Mouse (Mus musculus): ENCODE measurements around the gene Fndc9. TPM values are rescaled to one million over a fixed set of nuclear protein-coding genes. Genes with fewer than 3 reads are reported as not detected.

The Fndc9 gene
- not detected in 2 replicates for polyA plus RNA-seq (2014; fragmentation: Nextera tagmentation; extraction: Ambion mirVana)

DNA sequence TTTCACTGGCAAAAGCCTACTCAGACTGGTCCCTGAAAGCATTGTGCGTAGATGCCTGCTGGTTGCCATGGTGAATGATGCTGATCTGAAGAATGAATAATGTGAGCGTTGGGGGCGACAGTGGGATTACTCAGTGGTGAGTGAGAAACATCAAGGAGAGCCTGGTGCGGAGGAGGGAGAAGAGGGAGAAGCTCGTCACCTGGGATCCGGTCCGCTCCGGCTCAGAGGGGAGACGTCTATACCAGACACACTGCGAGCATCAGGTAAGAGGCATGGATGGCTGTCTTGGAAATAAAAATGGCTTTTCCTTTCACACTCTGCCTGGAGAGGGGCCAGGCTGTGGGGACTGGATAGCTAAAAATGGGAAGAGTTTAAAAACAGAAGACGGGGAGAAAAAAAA is at the start of gene Fndc9:
Fndc9 (plus strand) TSS at position 198 of the 400 bp plus-strand sequence.
- Histone ChIP-seq H3K9me3 (replicated peaks; ENCODE audit: control insufficient read depth, low read length) (no peaks in the 10 kb centered on the region), H3K27ac (ENCODE audit: low read depth, low read length) (no peak within 1 kb of the TSS), H3K4me3 (ENCODE audit: low read depth, low read length) (no peak within 1 kb of the TSS), H3K27me3 (ENCODE audit: control insufficient read depth, insufficient read depth, low read length) (no peaks in the 10 kb centered on the region), H3K9ac (ENCODE audit: low read depth, low read length) (no peak within 1 kb of the TSS), H3K4me1 (ENCODE audit: control insufficient read depth, insufficient read depth, low read length) (0 out of 2 replicates have a peak, but pooled peaks cover 2% of the 10 kb centered on the region), H3K4me2 (no peak within 1 kb of the TSS), H3K36me3 (ENCODE audit: control insufficient read depth, insufficient read depth, low read length) (no peaks in the 10 kb centered on the region)
- 72% methylated on average over 11 of the region's 11 CpGs for WGBS (ENCODE audit: insufficient replicate concordance)
- no peak for ATAC-seq (replicated peaks; ENCODE audit: insufficient number of reproducible peaks, low FRiP score, low TSS enrichment)

DNA sequence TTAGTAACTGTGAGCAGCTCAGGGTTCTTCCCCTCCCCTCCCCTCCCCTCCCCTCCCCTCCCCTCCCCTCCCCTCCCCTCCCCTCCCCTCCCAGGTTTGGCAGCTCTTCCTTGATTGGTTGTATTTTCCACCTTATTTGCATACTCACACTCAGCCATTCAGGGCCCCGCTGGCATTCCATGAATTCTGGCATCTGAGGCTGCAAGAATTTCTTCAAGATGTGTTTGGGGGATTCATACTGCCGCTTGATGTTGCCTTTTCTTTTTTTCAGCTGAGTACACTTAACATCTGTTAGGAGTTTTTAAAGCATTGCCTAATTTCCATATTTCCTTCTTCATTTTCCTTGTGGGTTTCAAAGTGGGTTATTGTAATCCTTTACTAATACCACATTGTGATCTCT is 47.0 kb upstream of the Fndc9 start:
- whole genome bisulfite sequencing (ENCODE audit: insufficient replicate concordance) = 63% methylated on average over 2 of the region's 2 CpGs
- Histone ChIP-seq H3K4me1 (ENCODE audit: control insufficient read depth, insufficient read depth, low read length) (no peaks in the 10 kb centered on the region), H3K4me3 (ENCODE audit: low read depth, low read length) (no peak overlapping the region), H3K9me3 (replicated peaks; ENCODE audit: control insufficient read depth, low read length) (no peaks in the 10 kb centered on the region), H3K4me2 (no peak overlapping the region), H3K9ac (ENCODE audit: low read depth, low read length) (no peak overlapping the region), H3K27me3 (ENCODE audit: control insufficient read depth, insufficient read depth, low read length) (no peaks in the 10 kb centered on the region), H3K27ac (ENCODE audit: low read depth, low read length) (no peak overlapping the region), H3K36me3 (ENCODE audit: control insufficient read depth, insufficient read depth, low read length) (no peaks in the 10 kb centered on the region)
- no peak for ATAC-seq (replicated peaks; ENCODE audit: insufficient number of reproducible peaks, low FRiP score, low TSS enrichment)

DNA sequence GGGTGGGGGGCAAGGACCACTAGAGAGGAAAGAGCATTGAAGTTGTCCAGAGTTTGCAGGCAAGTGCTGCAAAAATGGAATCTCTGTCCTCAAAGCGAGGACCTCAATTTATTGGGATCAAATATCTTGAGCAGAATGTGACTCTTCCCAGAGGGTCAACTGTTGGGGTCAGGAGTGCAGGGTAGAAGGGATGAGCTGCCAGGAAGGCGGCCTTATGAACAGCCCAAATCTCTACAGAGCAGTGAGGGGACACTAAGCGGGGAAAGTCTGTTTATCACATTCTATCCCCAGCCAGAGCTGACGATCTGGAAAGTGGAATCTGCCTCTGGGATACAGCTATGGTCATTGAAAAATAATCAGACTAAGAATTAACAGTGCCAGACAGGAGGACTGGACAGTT is 41.2 kb upstream of the Fndc9 start:
- H3K27me3 ChIP-seq (ENCODE audit: control insufficient read depth, insufficient read depth, low read length) = no peaks in the 10 kb centered on the region
- WGBS (ENCODE audit: insufficient replicate concordance) = 62% methylated on average over 4 of the region's 4 CpGs
- H3K9ac ChIP-seq (ENCODE audit: low read depth, low read length) = no peak overlapping the region
- H3K27ac ChIP-seq (ENCODE audit: low read depth, low read length) = no peak overlapping the region
- no peak for ATAC-seq (replicated peaks; ENCODE audit: insufficient number of reproducible peaks, low FRiP score, low TSS enrichment)
- 0 out of 2 replicates have a peak, but pooled peaks cover 2% of the 10 kb centered on the region for H3K36me3 ChIP-seq (ENCODE audit: control insufficient read depth, insufficient read depth, low read length)
- H3K4me1 ChIP-seq (ENCODE audit: control insufficient read depth, insufficient read depth, low read length) = peaks cover 7% of the 10 kb centered on the region
- H3K9me3 ChIP-seq (replicated peaks; ENCODE audit: control insufficient read depth, low read length) = no peaks in the 10 kb centered on the region
- H3K4me3 ChIP-seq (ENCODE audit: low read depth, low read length) = no peak overlapping the region
- H3K4me2 ChIP-seq = no peak overlapping the region

DNA sequence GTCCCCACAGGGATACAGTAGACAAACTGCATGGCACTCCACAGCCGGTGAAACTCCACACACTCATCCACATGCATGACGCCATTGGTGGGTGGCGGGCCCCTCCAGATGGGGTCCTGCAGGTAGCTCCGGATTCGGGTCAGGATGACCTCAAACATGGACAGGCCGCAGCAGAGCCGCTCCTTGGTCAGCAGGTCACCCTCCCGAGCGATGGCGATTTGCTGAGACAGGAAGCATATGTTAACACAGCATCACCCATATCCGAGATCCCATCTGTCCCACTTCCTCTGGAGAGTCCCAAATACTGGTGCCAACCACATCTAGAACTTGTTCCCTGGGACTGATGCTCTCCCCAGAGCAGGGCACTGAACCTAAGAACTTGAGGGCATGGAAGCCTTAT is 34.7 kb upstream of the Fndc9 start:
- WGBS (ENCODE audit: insufficient replicate concordance) = 78% methylated on average over 11 of the region's 11 CpGs
- Histone ChIP-seq H3K27me3 (ENCODE audit: control insufficient read depth, insufficient read depth, low read length) (no peaks in the 10 kb centered on the region), H3K4me3 (ENCODE audit: low read depth, low read length) (no peak overlapping the region), H3K27ac (ENCODE audit: low read depth, low read length) (peak overlapping the region; percentile 82; the same call in 1 of the 2 replicates), H3K4me2 (no peak overlapping the region), H3K4me1 (ENCODE audit: control insufficient read depth, insufficient read depth, low read length) (peaks cover 42% of the 10 kb centered on the region), H3K9ac (ENCODE audit: low read depth, low read length) (no peak overlapping the region), H3K9me3 (replicated peaks; ENCODE audit: control insufficient read depth, low read length) (no peaks in the 10 kb centered on the region), H3K36me3 (ENCODE audit: control insufficient read depth, insufficient read depth, low read length) (0 out of 2 replicates have a peak, but pooled peaks cover 2% of the 10 kb centered on the region)
- ATAC-seq (replicated peaks; ENCODE audit: insufficient number of reproducible peaks, low FRiP score, low TSS enrichment) = no peak

DNA sequence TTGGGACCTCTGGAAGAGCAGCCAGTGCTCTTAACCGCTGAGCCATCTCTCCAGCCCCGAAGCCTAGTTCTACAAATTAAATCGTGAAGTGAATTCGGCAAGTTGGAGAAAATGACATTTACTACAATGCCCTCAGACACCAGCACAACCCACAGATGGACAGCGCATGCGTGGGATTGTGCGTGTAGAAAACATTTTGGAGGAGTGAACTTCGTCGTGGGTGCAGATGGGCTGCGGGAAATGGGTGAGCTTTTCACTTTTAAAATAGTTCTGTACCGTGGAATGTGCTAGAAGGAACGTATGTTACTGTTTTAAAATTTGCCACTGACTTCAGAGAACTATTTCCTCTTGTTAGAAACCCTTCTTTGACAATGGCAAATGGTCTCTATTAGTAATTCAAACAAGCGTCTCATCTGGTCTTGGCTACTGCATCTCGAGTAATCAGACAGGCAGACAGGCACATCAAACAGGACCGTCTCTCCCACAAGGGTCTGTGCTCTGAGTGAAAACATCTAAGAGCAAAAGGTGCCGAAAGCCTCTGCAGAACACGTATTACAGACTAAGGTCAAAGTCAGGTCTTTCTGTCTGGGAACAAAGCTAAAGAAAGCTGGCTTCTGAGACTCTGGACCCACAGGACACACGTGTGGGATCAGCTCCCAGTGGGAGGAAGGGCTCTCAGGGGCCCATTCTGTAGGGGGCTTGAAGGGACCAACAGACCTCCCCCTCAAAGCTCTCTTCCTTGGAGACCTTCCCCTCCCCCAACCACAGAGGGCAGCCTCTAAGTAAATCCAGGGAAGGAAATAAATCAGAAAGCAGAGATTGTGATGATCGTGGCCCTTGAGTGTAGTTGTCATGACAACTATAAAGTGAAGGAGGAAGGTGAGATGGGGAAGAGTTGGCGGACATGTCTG is 33.4 kb upstream of the Fndc9 start:
- Histone ChIP-seq H3K36me3 (ENCODE audit: control insufficient read depth, insufficient read depth, low read length) (0 out of 2 replicates have a peak, but pooled peaks cover 2% of the 10 kb centered on the region), H3K9ac (ENCODE audit: low read depth, low read length) (peak overlapping the region; percentile 11; the same call in 1 of the 2 replicates), H3K4me2 (peak overlapping the region; percentile 48), H3K9me3 (replicated peaks; ENCODE audit: control insufficient read depth, low read length) (no peaks in the 10 kb centered on the region), H3K27me3 (ENCODE audit: control insufficient read depth, insufficient read depth, low read length) (no peaks in the 10 kb centered on the region), H3K4me3 (ENCODE audit: low read depth, low read length) (no peak overlapping the region), H3K27ac (ENCODE audit: low read depth, low read length) (peak overlapping the region; percentile 82), H3K4me1 (ENCODE audit: control insufficient read depth, insufficient read depth, low read length) (peaks cover 50% of the 10 kb centered on the region)
- ATAC-seq (replicated peaks; ENCODE audit: insufficient number of reproducible peaks, low FRiP score, low TSS enrichment) = peak; percentile 35; the same call in 1 of the 2 replicates
- 39% methylated on average over 20 of the region's 20 CpGs for WGBS (ENCODE audit: insufficient replicate concordance)

DNA sequence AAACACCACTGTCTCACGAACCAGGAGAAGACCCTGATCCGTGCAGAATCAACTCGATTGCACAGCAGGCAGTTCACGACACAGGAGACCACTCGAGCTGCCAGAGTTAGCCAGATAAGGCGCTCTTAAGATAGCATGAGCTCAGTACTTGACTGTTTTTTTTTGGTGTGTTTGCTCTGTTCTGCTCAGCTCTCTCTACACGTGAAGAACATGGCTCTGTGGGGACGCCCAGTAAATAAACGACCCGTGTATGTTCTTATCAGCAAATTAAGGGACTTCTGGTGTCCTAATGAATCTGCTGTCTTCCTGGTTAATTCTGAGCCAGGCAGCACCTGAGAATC is 32.8 kb upstream of the Fndc9 start:
- peak; percentile 24; the same call in 1 of the 2 replicates for ATAC-seq (replicated peaks; ENCODE audit: insufficient number of reproducible peaks, low FRiP score, low TSS enrichment)
- H3K9ac ChIP-seq (ENCODE audit: low read depth, low read length) = peak overlapping the region; percentile 11; the same call in 1 of the 2 replicates
- peaks cover 50% of the 10 kb centered on the region for H3K4me1 ChIP-seq (ENCODE audit: control insufficient read depth, insufficient read depth, low read length)
- H3K27me3 ChIP-seq (ENCODE audit: control insufficient read depth, insufficient read depth, low read length) = no peaks in the 10 kb centered on the region
- WGBS (ENCODE audit: insufficient replicate concordance) = 14% methylated on average over 10 of the region's 10 CpGs
- peak overlapping the region; percentile 48 for H3K4me2 ChIP-seq
- peak overlapping the region; percentile 82 for H3K27ac ChIP-seq (ENCODE audit: low read depth, low read length)
- 0 out of 2 replicates have a peak, but pooled peaks cover 2% of the 10 kb centered on the region for H3K36me3 ChIP-seq (ENCODE audit: control insufficient read depth, insufficient read depth, low read length)
- no peak overlapping the region for H3K4me3 ChIP-seq (ENCODE audit: low read depth, low read length)
- no peaks in the 10 kb centered on the region for H3K9me3 ChIP-seq (replicated peaks; ENCODE audit: control insufficient read depth, low read length)

DNA sequence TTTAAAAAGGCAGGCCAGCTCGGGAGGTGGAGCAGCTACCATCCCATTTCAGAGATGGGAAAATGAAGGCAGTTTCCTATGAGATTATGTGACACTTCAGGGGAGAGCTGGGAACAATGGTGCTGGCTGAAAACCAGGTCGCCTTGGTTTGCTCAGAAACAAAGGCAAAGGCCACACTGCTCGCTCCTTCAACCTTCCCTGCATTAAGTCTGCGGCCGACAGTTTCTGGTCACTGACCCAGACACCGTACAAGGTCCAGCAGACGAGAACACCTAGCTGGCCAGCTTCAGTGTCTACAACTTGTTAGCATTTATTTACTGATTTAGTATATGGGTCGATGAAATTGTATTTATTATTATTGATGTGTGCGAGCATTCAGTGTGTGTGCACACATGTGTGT is 30.5 kb upstream of the Fndc9 start:
- H3K4me1 ChIP-seq (ENCODE audit: control insufficient read depth, insufficient read depth, low read length) = peaks cover 49% of the 10 kb centered on the region
- WGBS (ENCODE audit: insufficient replicate concordance) = 82% methylated on average over 9 of the region's 9 CpGs

DNA sequence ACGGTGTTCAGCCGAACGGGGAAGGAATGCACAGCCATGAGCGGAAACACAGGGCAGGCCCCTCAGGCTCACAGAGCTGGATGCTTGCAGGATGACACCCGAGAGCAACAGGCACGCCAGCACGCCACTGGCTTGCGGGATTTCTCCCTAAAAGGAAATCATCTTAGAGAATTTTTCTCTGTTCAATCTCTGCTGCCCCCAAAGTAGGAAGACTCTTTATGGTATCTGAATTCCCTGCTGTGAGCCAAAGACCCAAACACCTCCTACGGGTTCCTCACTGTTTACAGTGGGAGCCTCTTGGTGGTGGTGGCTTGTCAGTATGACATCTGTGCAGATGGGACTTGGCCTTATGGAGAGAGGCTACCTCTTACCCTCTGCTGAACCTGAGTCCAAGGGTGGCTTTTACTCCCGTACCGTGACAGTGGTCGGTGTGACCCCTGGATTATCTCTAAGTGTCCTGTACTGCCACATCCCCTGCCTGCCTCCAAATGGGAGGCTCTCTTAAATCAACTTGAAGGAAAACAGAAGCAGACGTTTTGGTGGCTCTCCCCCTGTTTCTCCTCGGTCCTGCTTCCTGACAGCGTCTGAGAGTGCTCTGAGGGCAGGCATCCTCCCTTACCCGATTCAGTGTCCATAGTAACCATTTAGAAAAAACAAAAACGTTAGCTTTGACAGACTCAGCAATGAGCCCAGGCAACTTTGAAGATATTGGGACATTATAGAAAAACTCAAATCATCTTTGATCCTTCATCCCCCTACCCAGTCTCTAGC is 29.5 kb upstream of the Fndc9 start:
- WGBS (ENCODE audit: insufficient replicate concordance) = 23% methylated on average over 17 of the region's 17 CpGs
- Histone ChIP-seq H3K9ac (ENCODE audit: low read depth, low read length) (peak overlapping the region; percentile 49; the same call in 1 of the 2 replicates), H3K4me1 (ENCODE audit: control insufficient read depth, insufficient read depth, low read length) (peaks cover 53% of the 10 kb centered on the region), H3K4me3 (ENCODE audit: low read depth, low read length) (no peak overlapping the region), H3K4me2 (no peak overlapping the region; the same call in 1 of the 2 replicates), H3K27me3 (ENCODE audit: control insufficient read depth, insufficient read depth, low read length) (no peaks in the 10 kb centered on the region), H3K27ac (ENCODE audit: low read depth, low read length) (peak overlapping the region; percentile 73), H3K36me3 (ENCODE audit: control insufficient read depth, insufficient read depth, low read length) (no peaks in the 10 kb centered on the region), H3K9me3 (replicated peaks; ENCODE audit: control insufficient read depth, low read length) (no peaks in the 10 kb centered on the region)
- ATAC-seq (replicated peaks; ENCODE audit: insufficient number of reproducible peaks, low FRiP score, low TSS enrichment) = no peak

More for the DNA sequence above, 30.5 kb upstream of the Fndc9 start:
- Histone ChIP-seq H3K27ac (ENCODE audit: low read depth, low read length) (no peak overlapping the region), H3K9ac (ENCODE audit: low read depth, low read length) (no peak overlapping the region), H3K4me3 (ENCODE audit: low read depth, low read length) (no peak overlapping the region), H3K4me2 (no peak overlapping the region), H3K36me3 (ENCODE audit: control insufficient read depth, insufficient read depth, low read length) (no peaks in the 10 kb centered on the region), H3K27me3 (ENCODE audit: control insufficient read depth, insufficient read depth, low read length) (no peaks in the 10 kb centered on the region), H3K9me3 (replicated peaks; ENCODE audit: control insufficient read depth, low read length) (no peaks in the 10 kb centered on the region)
- ATAC-seq (replicated peaks; ENCODE audit: insufficient number of reproducible peaks, low FRiP score, low TSS enrichment) = no peak
